Mouse (Mus musculus): ENCODE results near the gene Apln. TPM values are rescaled to one million over a fixed set of nuclear protein-coding genes. Genes with fewer than 3 reads are reported as not detected.

The Apln gene
- polyA plus RNA-seq, 1 experiment from 2014 or later: 3.1 TPM

GRCm38 (mm10) chrX:47985000-47985619 lies 49.5 kb downstream of the Apln start:
- H3K4me2 ChIP-seq (replicated peaks; ENCODE audit: low read depth): 0 out of 2 replicates have a peak overlapping the region, but pooled peaks have one; percentile 11
- no peak overlapping the region for H3K27ac ChIP-seq (replicated peaks)
- no peaks in the 10 kb centered on the region for H3K36me3 ChIP-seq (ENCODE audit: control insufficient read depth, insufficient read depth, low read length)
- DNase-seq (ENCODE audit: low spot score): peak; percentile 49
- H3K9ac ChIP-seq (ENCODE audit: low read length): no peak overlapping the region
- no peak for ATAC-seq (ENCODE audit: low FRiP score, low TSS enrichment)
- 13% methylated on average over 19 of the region's 19 CpGs for WGBS
- no peak overlapping the region for H3K4me3 ChIP-seq (ENCODE audit: low read depth, low read length)
- H3K9me3 ChIP-seq (ENCODE audit: control insufficient read depth, low read length): no peaks in the 10 kb centered on the region
- no peak for TF ChIP-seq EP300 (optimal IDR thresholded peaks at IDR 0.05)
- TF ChIP-seq CTCF (IDR thresholded peaks at IDR 0.05; ENCODE audit: low read depth): peak; percentile 76
- no peaks in the 10 kb centered on the region for H3K4me1 ChIP-seq (replicated peaks; ENCODE audit: control insufficient read depth, insufficient read depth)
- no peaks in the 10 kb centered on the region for H3K27me3 ChIP-seq (ENCODE audit: control insufficient read depth, insufficient read depth, low read length)

- ATAC-seq (ENCODE audit: low FRiP score, low TSS enrichment): no peak
Observed at GRCm38 (mm10) chrX:47977078-47977477, 57.6 kb downstream of the Apln start.

DNA sequence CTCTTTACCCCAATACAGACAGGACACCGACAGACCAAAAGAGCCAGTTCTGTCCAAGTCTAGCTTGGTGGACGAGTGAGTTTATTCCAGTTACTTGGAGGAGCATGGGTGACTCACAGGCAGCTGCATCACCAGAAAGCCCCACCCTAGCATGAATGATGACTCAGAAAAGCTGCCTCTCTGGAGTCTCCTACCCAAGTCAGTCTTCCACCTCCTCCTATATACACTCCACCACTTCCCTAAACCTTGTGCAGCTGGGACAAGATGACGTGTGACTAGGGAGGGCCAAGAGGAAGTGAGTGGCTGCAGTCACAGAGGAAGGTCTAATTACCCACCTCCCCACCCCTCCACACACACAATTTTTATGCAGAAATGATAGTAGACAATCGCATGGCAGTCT lies 58.1 kb downstream of the Apln start:
- Histone ChIP-seq H3K27me3 (ENCODE audit: control insufficient read depth, insufficient read depth, low read length) (no peaks in the 10 kb centered on the region), H3K4me3 (ENCODE audit: low read depth, low read length) (no peak overlapping the region), H3K36me3 (ENCODE audit: control insufficient read depth, insufficient read depth, low read length) (no peaks in the 10 kb centered on the region), H3K4me1 (replicated peaks; ENCODE audit: control insufficient read depth, insufficient read depth) (no peaks in the 10 kb centered on the region), H3K9ac (ENCODE audit: low read length) (no peak overlapping the region), H3K9me3 (ENCODE audit: control insufficient read depth, low read length) (no peaks in the 10 kb centered on the region), H3K27ac (replicated peaks) (no peak overlapping the region), H3K4me2 (replicated peaks; ENCODE audit: low read depth) (no peak overlapping the region)
- ATAC-seq (ENCODE audit: low FRiP score, low TSS enrichment): peak; percentile 95
- peak; percentile 40 for DNase-seq (ENCODE audit: low spot score)
- 51% methylated on average over 4 of the region's 4 CpGs for WGBS
- TF ChIP-seq EP300 (optimal IDR thresholded peaks at IDR 0.05): no peak
- no peak for TF ChIP-seq CTCF (IDR thresholded peaks at IDR 0.05; ENCODE audit: low read depth)

More at GRCm38 (mm10) chrX:47977078-47977477, 57.6 kb downstream of the Apln start:
- no peak overlapping the region for H3K4me3 ChIP-seq (ENCODE audit: low read depth, low read length)
- no peak overlapping the region for H3K27ac ChIP-seq (replicated peaks)
- no peak for DNase-seq (ENCODE audit: low spot score)
- H3K36me3 ChIP-seq (ENCODE audit: control insufficient read depth, insufficient read depth, low read length): no peaks in the 10 kb centered on the region
- no peaks in the 10 kb centered on the region for H3K4me1 ChIP-seq (replicated peaks; ENCODE audit: control insufficient read depth, insufficient read depth)
- H3K9me3 ChIP-seq (ENCODE audit: control insufficient read depth, low read length): no peaks in the 10 kb centered on the region
- no peak for TF ChIP-seq CTCF (IDR thresholded peaks at IDR 0.05; ENCODE audit: low read depth)
- TF ChIP-seq EP300 (optimal IDR thresholded peaks at IDR 0.05): no peak
- no peak overlapping the region for H3K4me2 ChIP-seq (replicated peaks; ENCODE audit: low read depth)
- H3K27me3 ChIP-seq (ENCODE audit: control insufficient read depth, insufficient read depth, low read length): no peaks in the 10 kb centered on the region
- H3K9ac ChIP-seq (ENCODE audit: low read length): no peak overlapping the region
- WGBS: 68% methylated on average over 5 of the region's 5 CpGs

Other genes with a start within 250 kb of the Apln start
- 5.8 and 6.4 TPM in 2 replicates for gene Smarca1, start 141.9 kb downstream of the Apln start, polyA plus RNA-seq (2015; fragmentation: Nextera tagmentation; extraction: Ambion mirVana)
- gene Ocrl, start 122.5 kb downstream of the Apln start, polyA plus RNA-seq (2015; fragmentation: Nextera tagmentation; extraction: Ambion mirVana): 7.0 and 8.1 TPM in 2 replicates
- gene Xpnpep2, start 73.9 kb upstream of the Apln start, polyA plus RNA-seq (2015; fragmentation: Nextera tagmentation; extraction: Ambion mirVana): 0.58 and 1.1 TPM in 2 replicates
- 1.5 and 1.6 TPM in 2 replicates for gene Sash3, start 111.6 kb upstream of the Apln start, polyA plus RNA-seq (2015; fragmentation: Nextera tagmentation; extraction: Ambion mirVana)
- gene Zdhhc9, start 174.0 kb upstream of the Apln start, polyA plus RNA-seq (2015; fragmentation: Nextera tagmentation; extraction: Ambion mirVana): 5.1 and 5.7 TPM in 2 replicates
- gene Utp14a, start 222.0 kb upstream of the Apln start, polyA plus RNA-seq (2015; fragmentation: Nextera tagmentation; extraction: Ambion mirVana): 10.8 and 12.6 TPM in 2 replicates

All from stomach, postnatal 0 days (tissue).